Mouse (Mus musculus): ENCODE measurements around the gene 5730455P16Rik. TPM values are rescaled to one million over a fixed set of nuclear protein-coding genes. Genes with fewer than 3 reads are reported as not detected.

5730455P16Rik gene
- total and polyA plus RNA-seq, 3 experiments, result 12.7 to 19.7 (median 15.0) TPM

DNA sequence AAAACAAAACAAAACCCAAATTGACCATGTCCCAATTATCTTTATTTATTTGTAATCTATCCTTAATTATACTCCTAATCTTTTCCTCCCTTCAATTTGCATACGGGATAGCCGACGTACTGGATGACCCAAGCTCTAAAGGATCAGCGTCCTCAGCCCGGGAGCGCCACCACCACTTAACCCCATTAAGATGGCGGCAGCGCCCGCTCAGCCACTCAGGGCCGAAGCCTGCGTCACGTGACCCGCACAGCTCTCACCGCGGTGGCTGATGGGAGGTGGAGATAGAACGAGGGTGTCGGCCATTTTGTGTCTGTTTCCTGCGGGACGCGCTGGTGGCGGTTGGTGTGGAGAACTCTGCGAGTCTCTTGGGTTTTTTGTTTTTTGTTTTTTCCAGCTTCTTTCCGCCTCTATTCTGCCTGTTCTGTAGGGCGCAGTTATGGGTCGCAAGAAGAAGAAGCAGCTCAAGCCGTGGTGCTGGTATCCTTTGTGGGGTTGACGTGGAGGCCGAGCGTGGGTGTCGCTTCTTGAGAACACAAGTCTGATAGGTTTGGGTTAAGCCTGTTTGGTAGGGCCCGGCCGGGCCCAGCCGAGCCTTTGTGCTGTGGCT, 5.3 kb upstream of the 5730455P16Rik start, which contains the start of gene Zfp207:
TSS of gene Zfp207 (plus strand) at position 261 of the 607 bp plus-strand sequence.
- peak; percentile 99 for DNase-seq (ENCODE audit: extremely low read depth)
- peak within 1 kb of the TSS; percentile 100 for H3K9ac ChIP-seq (ENCODE audit: insufficient read depth, low read depth)
- H3K36me3 ChIP-seq (replicated peaks in 1 of 2; ENCODE audit: control insufficient read depth in 1 of 2, insufficient read depth in 1 of 2, low read length in 1 of 2), result peaks cover 12 to 33% of the 10 kb centered on the region in 2 experiments
- no peaks in the 10 kb centered on the region for H3K9me3 ChIP-seq (replicated peaks; ENCODE audit: low read length)
- peak within 1 kb of the TSS; percentile 76 to 91 (median 88) for H3K4me3 ChIP-seq (replicated peaks in 1 of 3; ENCODE audit: low read depth in 2 of 3, low read length in 2 of 3, poor library complexity in 1 of 3)
- peak within 1 kb of the TSS; percentile 88 for H3K4me2 ChIP-seq (ENCODE audit: insufficient read depth, low read depth, poor library complexity, severe bottlenecking)
- TF ChIP-seq MAX (IDR thresholded peaks at IDR 0.05; ENCODE audit: low read length) (peak; percentile 99), PAX5 (IDR thresholded peaks at IDR 0.05; ENCODE audit: low read length) (no peak), ZC3H11A (IDR thresholded peaks at IDR 0.05; ENCODE audit: low read depth, low read length) (no peak), SIN3A (IDR thresholded peaks at IDR 0.05; ENCODE audit: low read length) (peak; percentile 86), GABPA (IDR thresholded peaks at IDR 0.05; ENCODE audit: insufficient replicate concordance, low read depth, low read length) (no peak; the same call in 1 of the 2 replicates), POLR2AphosphoS2 (IDR thresholded peaks at IDR 0.05; ENCODE audit: low read depth, low read length) (peak; percentile 95), RCOR1 (conservative IDR thresholded peaks at IDR 0.05; ENCODE audit: low read depth, low read length) (0 out of 2 replicates have a peak, but pooled peaks have one; percentile 44), USF2 (conservative IDR thresholded peaks at IDR 0.05; ENCODE audit: low read depth, low read length) (peak; percentile 99), NRF1 (IDR thresholded peaks at IDR 0.05; ENCODE audit: low read depth, low read length) (peak; percentile 77), MEF2A (IDR thresholded peaks at IDR 0.05; ENCODE audit: borderline replicate concordance, low read depth, low read length) (peak; percentile 37; the same call in 1 of the 2 replicates), ZMIZ1 (IDR thresholded peaks at IDR 0.05; ENCODE audit: low read depth, low read length) (peak; percentile 95), ETS1 (conservative IDR thresholded peaks at IDR 0.05; ENCODE audit: low read depth, low read length) (0 out of 2 replicates have a peak, but pooled peaks have one; percentile 45), CHD2 (IDR thresholded peaks at IDR 0.05; ENCODE audit: low read length) (0 out of 2 replicates have a peak, but pooled peaks have one; percentile 38), JUND (conservative IDR thresholded peaks at IDR 0.05; ENCODE audit: low read depth, low read length) (no peak), BHLHE40 (IDR thresholded peaks at IDR 0.05; ENCODE audit: low read depth, low read length) (peak; percentile 90), USF1 (IDR thresholded peaks at IDR 0.05; ENCODE audit: low read depth, low read length) (peak; percentile 100), ZKSCAN1 (IDR thresholded peaks at IDR 0.05; ENCODE audit: borderline replicate concordance, low read depth, low read length) (no peak), E2F4 (IDR thresholded peaks at IDR 0.05; ENCODE audit: insufficient replicate concordance, low read depth, low read length) (no peak; the same call in 1 of the 2 replicates), TBP (conservative IDR thresholded peaks at IDR 0.05; ENCODE audit: low read depth, low read length) (peak; percentile 93), CHD1 (IDR thresholded peaks at IDR 0.05; ENCODE audit: low read depth, low read length) (0 out of 2 replicates have a peak, but pooled peaks have one; percentile 18), MXI1 (IDR thresholded peaks at IDR 0.05; ENCODE audit: low read depth, low read length) (peak; percentile 83; the same call in 1 of the 2 replicates), KAT2A (IDR thresholded peaks at IDR 0.05; ENCODE audit: insufficient replicate concordance, low read length) (peak; percentile 87; the same call in 1 of the 2 replicates), ZNF384 (IDR thresholded peaks at IDR 0.05; ENCODE audit: low read depth, low read length) (no peak), ELF1 (IDR thresholded peaks at IDR 0.05; ENCODE audit: low read depth, low read length) (peak; percentile 64), RAD21 (IDR thresholded peaks at IDR 0.05; ENCODE audit: low read depth, low read length) (no peak), JUN (IDR thresholded peaks at IDR 0.05; ENCODE audit: insufficient read depth, low read depth, low read length) (no peak), NELFE (IDR thresholded peaks at IDR 0.05; ENCODE audit: low read depth, low read length) (peak; percentile 99), TCF12 (IDR thresholded peaks at IDR 0.05; ENCODE audit: low read depth, low read length) (peak; percentile 96), IRF4 (IDR thresholded peaks at IDR 0.05; ENCODE audit: low read depth, low read length) (peak; percentile 74), MAZ (IDR thresholded peaks at IDR 0.05; ENCODE audit: low read depth, low read length) (no peak; the same call in 1 of the 2 replicates), MAFK (IDR thresholded peaks at IDR 0.05; ENCODE audit: insufficient replicate concordance, low read length) (no peak), SMC3 (IDR thresholded peaks at IDR 0.05; ENCODE audit: low read depth, low read length) (no peak), MYC (IDR thresholded peaks at IDR 0.05; ENCODE audit: low read depth, low read length) (peak; percentile 91), EP300 (IDR thresholded peaks at IDR 0.05; ENCODE audit: low read length) (no peak), POLR2A (IDR thresholded peaks at IDR 0.05; ENCODE audit: low read depth, low read length) (peak; percentile 97), HCFC1 (IDR thresholded peaks at IDR 0.05; ENCODE audit: low read depth, low read length) (peak; percentile 87), CTCF (conservative IDR thresholded peaks at IDR 0.05 in 1 of 2, IDR thresholded peaks at IDR 0.05 in 1 of 2; ENCODE audit: low read depth in 2 of 2, low read length in 2 of 2) (no peak; a peak in 1 of 4 replicates), UBTF (IDR thresholded peaks at IDR 0.05; ENCODE audit: low read depth, low read length) (no peak)
- peak within 1 kb of the TSS; percentile 50; the same call in 1 of the 2 replicates for H3K27ac ChIP-seq (ENCODE audit: insufficient read depth, low read depth)
- dilution Hi-C loops (cut with MboI; ENCODE audit: extremely low pct_ligation_motif_present, extremely low pct_unique_long_range_greater_than_20kb, low sequenced_read_pairs), result no loop called here
- in situ Hi-C loops (cut with MboI; ENCODE audit: low pct_ligation_motif_present, low pct_unique_long_range_greater_than_20kb, low sequenced_read_pairs), result no loop called here
- peaks cover 3 to 30% of the 10 kb centered on the region in 2 experiments; a peak in 3 of 4 replicates for H3K4me1 ChIP-seq (ENCODE audit: control insufficient read depth in 1 of 2, insufficient read depth in 2 of 2)
- no peaks in the 10 kb centered on the region for H3K27me3 ChIP-seq (replicated peaks)
- peaks cover 51% of the 10 kb centered on the region for H3K79me2 ChIP-seq (replicated peaks; ENCODE audit: control insufficient read depth, extremely low read depth, insufficient read depth, poor library complexity, severe bottlenecking)

Data from CH12.LX (cell line).